Mouse (Mus musculus): ENCODE measurements around the gene Anp32b.

- TF ChIP-seq POLR2A (IDR thresholded peaks at IDR 0.05; ENCODE audit: insufficient read depth, low read depth, low read length) (no peak), CTCF (IDR thresholded peaks at IDR 0.05) (no peak)
These were observed 40.0 kb upstream of the Anp32b start for GRCm38 (mm10) chr4:46410677-46411076.
